Mouse (Mus musculus): ENCODE results near the gene Stxbp2. TPM values are rescaled to one million over a fixed set of nuclear protein-coding genes. Genes with fewer than 3 reads are reported as not detected.
"Not testable (repeated sequence)": the region's sequence is repeated elsewhere in the genome, so short reads cannot be mapped to it uniquely, and the experiment has no call there.

Gene Stxbp2
- polyA plus RNA-seq (2012; rRNA removed): 179 and 256 TPM in 2 replicates

- 4% methylated on average over 47 of the region's 47 CpGs for WGBS
- peak; percentile 70 for DNase-seq (ENCODE audit: low read depth, low spot score)
These were observed at the start of gene Stxbp2 for GRCm38 (mm10) chr8:3630647-3631477. Gene Stxbp2 (plus strand): TSS chr8:3630955.

- DNase-seq (ENCODE audit: low read depth, low spot score): not testable (repeated sequence)
- 91% methylated on average over 3 of the region's 3 CpGs for WGBS
These were observed 48.8 kb upstream of the Stxbp2 start for GRCm38 (mm10) chr8:3581961-3582360.

DNA sequence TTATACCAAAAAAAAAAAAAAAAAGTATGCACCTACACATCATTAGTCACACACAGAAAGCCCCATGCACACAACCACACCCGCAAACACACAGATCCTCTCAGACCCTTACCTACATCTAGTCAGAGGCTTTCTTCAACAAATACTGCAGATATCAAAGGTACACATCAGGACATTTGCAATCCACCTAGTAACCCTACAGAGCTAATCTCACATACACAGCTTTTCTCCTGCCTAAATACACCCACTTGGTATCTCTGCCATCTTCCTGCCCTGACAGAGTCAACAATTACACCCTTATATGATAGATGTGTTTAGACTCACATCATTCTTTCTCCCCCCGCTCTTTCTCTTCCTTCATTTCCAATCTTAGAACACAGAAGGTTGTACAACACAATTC lies 44.3 kb upstream of the Stxbp2 start:
- no peak for DNase-seq (ENCODE audit: low read depth, low spot score)

GRCm38 (mm10) chr8:3586993-3587390 lies 43.8 kb upstream of the Stxbp2 start, which contains the start of gene Camsap3:
Gene Camsap3 (plus strand): TSS chr8:3587293.
- WGBS: 8% methylated on average over 7 of the region's 7 CpGs

More for the DNA sequence above, 44.3 kb upstream of the Stxbp2 start:
- WGBS: 90% methylated on average over 2 of the region's 2 CpGs

GRCm38 (mm10) chr8:3587391-3588257 lies 43.1 kb upstream of the Stxbp2 start:
- no peak for DNase-seq (ENCODE audit: low read depth, low spot score)
- WGBS: 2% methylated on average over 77 of the region's 77 CpGs

More at GRCm38 (mm10) chr8:3586993-3587390, 43.8 kb upstream of the Stxbp2 start, which contains the start of gene Camsap3:
- no peak for DNase-seq (ENCODE audit: low read depth, low spot score)

- DNase-seq (ENCODE audit: low read depth, low spot score): no peak
- 4% methylated on average over 11 of the region's 11 CpGs for WGBS
These were observed 42.5 kb upstream of the Stxbp2 start for GRCm38 (mm10) chr8:3588258-3588633.

DNA sequence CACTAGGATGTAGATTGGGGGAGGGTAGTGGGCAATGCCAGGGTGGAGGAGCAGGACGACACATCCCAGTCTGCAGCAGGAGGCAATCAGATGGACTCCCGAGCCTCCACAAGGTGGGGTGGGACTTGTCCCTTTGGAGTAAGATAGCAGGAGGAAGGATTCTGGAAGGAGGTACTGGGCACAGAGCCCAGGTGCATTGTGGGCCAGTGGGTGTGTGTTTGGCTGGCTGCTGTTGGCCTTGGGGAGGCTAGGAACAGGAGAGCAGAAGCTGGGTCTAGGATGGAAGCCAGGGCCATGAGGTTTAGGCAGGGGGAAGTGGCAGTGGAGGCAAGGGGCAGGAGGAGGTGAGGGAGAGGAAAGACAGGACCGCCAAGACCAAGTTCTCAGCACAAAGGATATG lies 37.3 kb upstream of the Stxbp2 start:
- WGBS: 40% methylated on average over 3 of the region's 3 CpGs
- no peak for DNase-seq (ENCODE audit: low read depth, low spot score)

DNA sequence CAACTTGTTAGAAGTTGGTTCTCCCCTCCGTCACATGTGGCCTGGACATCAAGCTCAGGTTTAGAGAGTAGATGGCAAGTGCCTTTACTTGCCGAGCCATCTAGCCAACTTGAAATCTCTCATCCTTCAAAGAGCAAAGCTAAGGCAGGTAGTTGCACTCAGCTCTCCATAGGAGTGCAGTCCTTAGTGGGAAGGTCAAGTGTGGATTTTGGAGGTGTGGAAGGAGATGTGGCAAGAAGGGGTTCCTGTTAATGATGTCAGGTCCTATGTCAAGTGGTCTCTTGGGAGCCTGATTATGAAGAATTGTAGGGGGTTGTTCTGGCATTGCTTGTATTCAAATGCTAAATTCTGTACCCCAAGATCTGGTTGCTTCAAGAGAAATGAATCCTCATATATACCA lies 36.3 kb upstream of the Stxbp2 start:
- DNase-seq (ENCODE audit: low read depth, low spot score): no peak
- WGBS: 76% methylated on average over 2 of the region's 2 CpGs

DNA sequence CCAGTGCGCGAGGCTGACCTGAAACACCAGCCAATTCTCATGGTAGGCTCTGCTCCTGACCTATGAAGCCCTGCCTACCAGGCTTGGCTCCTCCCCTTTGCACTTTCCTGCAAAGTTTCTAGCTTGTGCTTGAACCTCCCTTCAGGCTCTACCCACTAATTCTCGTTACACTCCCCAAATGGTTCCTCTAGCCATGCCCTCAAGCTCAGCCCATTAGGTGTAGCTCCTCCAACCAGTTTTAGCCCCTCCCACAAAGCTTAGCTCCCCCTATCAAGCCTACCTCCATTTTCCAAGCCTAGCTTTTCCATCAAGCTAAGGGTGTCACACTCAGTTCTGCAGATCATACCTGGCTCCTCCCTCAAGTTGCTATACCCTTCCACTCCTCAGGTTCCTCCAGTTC lies 32.7 kb upstream of the Stxbp2 start:
- 73% methylated on average over 3 of the region's 3 CpGs for WGBS
- no peak for DNase-seq (ENCODE audit: low read depth, low spot score)

GRCm38 (mm10) chr8:3599219-3599618 lies 31.5 kb upstream of the Stxbp2 start:
- 95% methylated on average over 1 of the region's 1 CpGs for WGBS
- DNase-seq (ENCODE audit: low read depth, low spot score): no peak

DNA sequence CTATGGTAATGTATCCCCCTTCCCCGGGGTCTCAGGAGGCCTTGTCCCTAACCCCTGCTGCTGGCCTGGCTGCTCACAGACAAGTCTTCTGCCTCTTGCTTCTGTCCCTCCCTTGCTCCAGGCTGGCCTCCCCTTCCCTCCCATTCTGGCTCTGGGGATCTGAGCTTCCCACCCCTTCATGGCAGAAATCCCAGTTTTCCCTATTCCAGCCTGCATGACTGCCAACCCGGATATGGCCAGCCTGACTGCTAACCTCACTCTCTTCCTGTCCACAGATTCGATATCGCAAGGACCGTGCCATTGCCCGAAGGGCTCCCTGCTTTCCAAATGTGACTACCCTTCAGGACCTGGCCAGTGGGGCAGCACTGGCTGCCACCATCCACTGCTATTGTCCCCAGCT lies 30.4 kb upstream of the Stxbp2 start:
- WGBS: 81% methylated on average over 6 of the region's 6 CpGs
- DNase-seq (ENCODE audit: low read depth, low spot score): no peak

DNA sequence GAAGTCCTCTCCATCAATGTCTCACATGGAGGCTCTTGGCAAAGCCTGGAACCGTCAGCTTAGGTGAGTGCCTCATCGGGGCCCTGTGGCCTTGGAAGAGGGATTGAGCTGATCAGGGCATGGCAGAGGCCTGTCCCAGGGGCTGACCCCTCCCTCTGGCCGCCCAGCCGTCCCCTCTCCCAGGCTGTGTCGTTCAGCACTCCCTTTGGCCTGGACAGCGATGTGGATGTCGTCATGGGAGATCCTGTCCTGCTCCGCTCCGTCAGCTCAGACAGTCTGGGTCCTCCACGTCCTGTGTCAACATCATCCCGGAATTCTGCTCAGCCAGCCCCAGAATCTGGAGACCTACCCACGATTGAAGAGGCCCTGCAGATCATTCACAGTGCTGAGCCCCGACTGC lies 27.3 kb upstream of the Stxbp2 start:
- 80% methylated on average over 13 of the region's 13 CpGs for WGBS
- DNase-seq (ENCODE audit: low read depth, low spot score): no peak

DNA sequence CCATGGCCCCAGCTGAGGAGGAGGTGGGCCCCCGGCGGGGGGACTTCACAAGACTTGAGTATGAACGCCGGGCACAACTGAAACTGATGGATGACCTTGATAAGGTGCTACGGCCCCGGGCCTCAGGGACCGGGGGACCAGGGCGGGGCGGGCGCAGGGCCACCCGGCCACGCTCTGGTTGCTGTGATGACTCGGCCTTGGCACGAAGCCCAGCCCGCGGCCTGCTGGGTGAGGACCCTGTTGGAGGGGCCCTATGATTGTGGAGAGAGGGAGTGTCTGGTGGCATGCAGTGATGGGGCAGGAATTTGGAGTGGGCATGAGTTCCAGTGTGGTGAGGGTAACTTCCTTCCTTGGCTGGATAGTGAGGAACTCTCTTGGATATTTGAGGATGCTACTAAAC lies 24.2 kb upstream of the Stxbp2 start:
- DNase-seq (ENCODE audit: low read depth, low spot score): no peak
- 47% methylated on average over 16 of the region's 16 CpGs for WGBS

DNA sequence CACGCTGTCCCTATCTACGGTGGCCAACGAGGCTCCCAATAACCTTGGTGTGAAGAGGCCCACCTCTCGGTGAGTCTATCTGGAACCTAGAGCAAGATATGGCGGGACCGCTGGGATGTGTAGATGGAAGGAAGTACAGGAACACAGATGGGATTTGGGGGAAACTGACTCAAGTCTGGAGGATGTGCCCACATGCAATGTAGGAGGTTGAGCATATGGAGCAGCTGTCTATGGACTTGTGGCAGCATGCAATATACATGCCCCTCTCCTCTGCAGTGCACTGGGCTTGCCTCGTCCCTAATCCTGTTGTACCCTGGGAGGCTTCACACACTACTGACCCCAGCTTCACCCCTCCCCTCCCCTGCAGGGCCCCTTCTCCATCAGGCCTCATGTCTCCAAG lies 22.9 kb upstream of the Stxbp2 start:
- DNase-seq (ENCODE audit: low read depth, low spot score): no peak
- WGBS: 85% methylated on average over 7 of the region's 7 CpGs

GRCm38 (mm10) chr8:3609046-3609815 lies 21.5 kb upstream of the Stxbp2 start:
- no peak for DNase-seq (ENCODE audit: low read depth, low spot score)
- 55% methylated on average over 12 of the region's 12 CpGs for WGBS

- WGBS: 64% methylated on average over 6 of the region's 6 CpGs
- no peak for DNase-seq (ENCODE audit: low read depth, low spot score)
These were observed 21.0 kb upstream of the Stxbp2 start for GRCm38 (mm10) chr8:3609816-3610150.

- under 1% methylated on average over 37 of the region's 37 CpGs for WGBS
These were observed 9.4 kb upstream of the Stxbp2 start, which contains the start of the genes Xab2 and Pet100 for GRCm38 (mm10) chr8:3621199-3621970. Gene Xab2 (minus strand): TSS chr8:3621316. Gene Pet100 (plus strand): TSS chr8:3621548.

DNA sequence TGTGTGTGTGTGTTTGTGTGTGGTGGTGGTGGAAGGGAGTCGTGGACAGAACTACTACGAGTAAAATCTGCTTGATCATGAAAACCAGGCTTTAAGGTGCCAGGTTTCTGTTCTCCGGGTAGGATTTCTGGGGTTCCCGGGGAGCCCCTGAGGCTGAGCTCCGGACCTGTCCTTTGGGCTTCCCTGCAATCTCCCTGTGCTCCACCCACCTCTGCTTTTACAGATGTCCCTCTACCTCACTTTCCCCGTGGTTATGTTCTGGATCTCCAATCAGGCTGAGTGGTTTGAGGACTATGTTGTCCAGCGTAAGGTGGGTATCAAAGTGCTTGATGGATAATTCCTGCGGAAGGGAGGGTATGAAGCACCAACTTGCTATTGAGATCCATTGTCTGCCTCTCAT lies 8.6 kb upstream of the Stxbp2 start:
- DNase-seq (ENCODE audit: low read depth, low spot score): no peak
- 63% methylated on average over 8 of the region's 8 CpGs for WGBS

More at GRCm38 (mm10) chr8:3621199-3621970, 9.4 kb upstream of the Stxbp2 start, which contains the start of the genes Xab2 and Pet100:
- DNase-seq (ENCODE audit: low read depth, low spot score): peak; percentile 99

GRCm38 (mm10) chr8:3625445-3625844 lies 5.3 kb upstream of the Stxbp2 start, which contains the start of gene Pcp2:
Gene Pcp2 (minus strand): TSS chr8:3625545.
- no peak for DNase-seq (ENCODE audit: low read depth, low spot score)
- 84% methylated on average over 1 of the region's 1 CpGs for WGBS
